In genomic region chr11:116330211-116330518, GRCm38 (mm10) we compare ENCODE assay signal across 12 mouse cellular contexts. TPM values are rescaled to one million over a fixed set of nuclear protein-coding genes. Genes with fewer than 3 reads are reported as not detected.
A peak's percentile ranks its signal among the peaks of the same experiment; 100 is the strongest.
DNase-seq lines count a peak whose midpoint lies in the region; ATAC-seq lines count a peak whose summit lies in the region.
"Had no signal": no experiment of that assay in that cellular context is flagged by ENCODE, and none has a peak within 500 bp of the region (broad histone marks: within the 10 kb centered on the region; RNA-seq: fewer than 3 reads in every experiment).

No protein-coding gene starts in this region.

- peaks cover 46% of the 10 kb centered on the region for H3K4me1 ChIP-seq in hindbrain, embryonic 14.5 days (replicated peaks; ENCODE audit: control insufficient read depth, insufficient read depth, low read length)
- H3K4me1 ChIP-seq in neural tube, embryonic 14.5 days (ENCODE audit: control insufficient read depth, insufficient read depth, low read length) = peaks cover 21% of the 10 kb centered on the region

- H3K9ac ChIP-seq in hindbrain, embryonic 14.5 days = no peak overlapping the region
- no peak overlapping the region for H3K9ac ChIP-seq in neural tube, embryonic 14.5 days (replicated peaks; ENCODE audit: low read depth, low read length)
- H3K9ac ChIP-seq: liver, embryonic 12.5 days had no signal

- H3K27me3 ChIP-seq in hindbrain, embryonic 14.5 days (ENCODE audit: control insufficient read depth, insufficient read depth, low read length) = peaks cover 18% of the 10 kb centered on the region
- no peaks in the 10 kb centered on the region; the same call in 1 of the 2 replicates for H3K27me3 ChIP-seq in neural tube, embryonic 14.5 days (ENCODE audit: control insufficient read depth, insufficient read depth, low read length)

- no peak for ATAC-seq in cerebellum, adult (ENCODE audit: insufficient number of reproducible peaks, low FRiP score, low TSS enrichment)
- ATAC-seq in hindbrain, embryonic 14.5 days (ENCODE audit: low FRiP score) = no peak
- no peak for ATAC-seq in neural tube, embryonic 14.5 days (ENCODE audit: low read depth)
- ATAC-seq: liver, embryonic 12.5 days had no signal

- WGBS in hindbrain, embryonic 14.5 days = 36% methylated on average over 7 of the region's 7 CpGs
- WGBS in neural tube, embryonic 14.5 days = 56% methylated on average over 7 of the region's 7 CpGs

- H3K4me2 ChIP-seq in hindbrain, embryonic 14.5 days (replicated peaks) = no peak overlapping the region
- H3K4me2 ChIP-seq in neural tube, embryonic 14.5 days (ENCODE audit: low read depth, low read length) = no peak overlapping the region
- H3K4me2 ChIP-seq: heart, embryonic 11.5 days; liver, embryonic 12.5 days had no signal

- no peaks in the 10 kb centered on the region for H3K36me3 ChIP-seq in hindbrain, embryonic 14.5 days (replicated peaks; ENCODE audit: control insufficient read depth, insufficient read depth)
- no peaks in the 10 kb centered on the region for H3K36me3 ChIP-seq in neural tube, embryonic 14.5 days (ENCODE audit: control insufficient read depth, insufficient read depth, low read length)
- H3K36me3 ChIP-seq: liver, embryonic 12.5 days had no signal

- no peak overlapping the region for H3K4me3 ChIP-seq in hindbrain, embryonic 14.5 days (replicated peaks; ENCODE audit: low read length)
- H3K4me3 ChIP-seq in neural tube, embryonic 14.5 days (ENCODE audit: low read depth, low read length) = no peak overlapping the region
- H3K4me3 ChIP-seq: liver, embryonic 12.5 days; myocyte had no signal

- H3K27ac ChIP-seq in hindbrain, embryonic 14.5 days = peak overlapping the region; percentile 82
- H3K27ac ChIP-seq in neural tube, embryonic 14.5 days (ENCODE audit: low read depth, low read length) = peak overlapping the region; percentile 76
- H3K27ac ChIP-seq: liver, embryonic 12.5 days had no signal

- no peaks in the 10 kb centered on the region for H3K9me3 ChIP-seq in hindbrain, embryonic 14.5 days (ENCODE audit: control insufficient read depth, low read length)
- no peaks in the 10 kb centered on the region for H3K9me3 ChIP-seq in neural tube, embryonic 14.5 days (ENCODE audit: control insufficient read depth, low read length)
- H3K9me3 ChIP-seq: liver, embryonic 12.5 days had no signal

- DNase-seq in cerebellum, adult 9-11 months = peak; percentile 27
- peak; percentile 31 for DNase-seq in ovary, postnatal 36 days (ENCODE audit: low spot score)
- no peak for DNase-seq in ovary, postnatal 10 days (ENCODE audit: low spot score)
- DNase-seq in hindbrain, embryonic 14.5 days (ENCODE audit: low spot score) = no peak
- DNase-seq in right cerebral cortex, adult 18-20 months = no peak
- no peak for DNase-seq in cerebellum, adult 9-10 months
- DNase-seq: spleen, adult 18-20 months had no signal

RNA-seq across cellular contexts. Expression of gene Foxj1, which starts 5.0 kb away (rescaled TPM):
- polyA plus RNA-seq in hindbrain, embryonic 14.5 days (2014; fragmentation: Nextera tagmentation; extraction: Ambion mirVana) = 13.1 and 16.2 TPM in 2 replicates
- 5.0 and 7.3 TPM in 2 replicates for polyA plus RNA-seq in neural tube, embryonic 14.5 days (2014; fragmentation: Nextera tagmentation; extraction: Ambion mirVana)

RNA-seq across cellular contexts. Expression of gene Exoc7, which starts 23.1 kb away (rescaled TPM):
- polyA plus RNA-seq in hindbrain, embryonic 14.5 days (2014; fragmentation: Nextera tagmentation; extraction: Ambion mirVana) = 115 and 118 TPM in 2 replicates
- polyA plus RNA-seq in neural tube, embryonic 14.5 days (2014; fragmentation: Nextera tagmentation; extraction: Ambion mirVana) = 112 and 129 TPM in 2 replicates

RNA-seq across cellular contexts. Expression of gene Galr2, which starts 49.4 kb away (rescaled TPM):
- 0.55 and 0.57 TPM in 2 replicates for polyA plus RNA-seq in hindbrain, embryonic 14.5 days (2014; fragmentation: Nextera tagmentation; extraction: Ambion mirVana)
- polyA plus RNA-seq in neural tube, embryonic 14.5 days (2014; fragmentation: Nextera tagmentation; extraction: Ambion mirVana) = 0.22 and 0.46 TPM in 2 replicates
- polyA plus RNA-seq: liver, embryonic 12.5 days had no signal

RNA-seq across cellular contexts. Expression of gene Srp68, which starts 56.1 kb away (rescaled TPM):
- polyA plus RNA-seq in hindbrain, embryonic 14.5 days (2014; fragmentation: Nextera tagmentation; extraction: Ambion mirVana) = 52.0 and 54.0 TPM in 2 replicates
- 52.0 and 57.2 TPM in 2 replicates for polyA plus RNA-seq in neural tube, embryonic 14.5 days (2014; fragmentation: Nextera tagmentation; extraction: Ambion mirVana)

Comparison
In these comparisons a context has a peak if more than half of its experiments do, and no peak if none do; other contexts are left out.
1. DNase-seq: peak in cerebellum, adult 9-11 months (single experiment) and ovary, postnatal 36 days (single experiment); none in ovary, postnatal 10 days (single experiment), hindbrain, embryonic 14.5 days (single experiment), right cerebral cortex, adult 18-20 months (single experiment) and cerebellum, adult 9-10 months (single experiment).